Mouse (Mus musculus): ENCODE data around the gene Nabp1. TPM values are rescaled to one million over a fixed set of nuclear protein-coding genes. Genes with fewer than 3 reads are reported as not detected.

Gene Nabp1
- total RNA-seq, 2 experiments from 2014 or later = 15.6 to 22.3 TPM

DNA sequence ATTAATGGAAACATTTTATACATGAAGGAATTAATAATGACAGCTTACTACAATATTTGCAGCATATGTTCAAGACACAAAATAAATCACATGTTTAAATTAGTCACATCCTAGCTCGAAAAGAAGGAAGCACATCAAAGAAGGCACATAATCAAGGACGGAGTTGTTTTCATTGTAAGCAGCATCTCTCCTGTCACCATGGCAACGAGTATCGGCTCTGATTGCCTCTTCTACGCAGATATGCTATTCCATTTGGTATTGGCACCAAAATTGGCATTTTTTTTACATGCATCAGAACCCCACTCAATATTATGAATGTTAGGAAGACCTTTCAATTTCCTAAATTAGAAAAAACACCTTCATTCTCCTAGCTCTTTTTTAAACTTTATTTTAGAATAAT is 59.5 kb downstream of the Nabp1 start:
- DNase-seq (ENCODE audit: extremely low spot score in 1 of 2, low spot score in 1 of 2) = no peak

Other genes with a start within 250 kb of the Nabp1 start
- gene Cavin2, start 189.3 kb downstream of the Nabp1 start, total RNA-seq (2021) = 1 to 10 TPM; 5.9 to 7.2 TPM